Mouse (Mus musculus) small intestine, adult 2 months (tissue): Measurements from ENCODE around the gene Uqcr11.

Experiments
- CTCF ChIP-seq: fragments of 200-500 bp; IDR thresholded peaks from 2 replicates; pipeline ENCODE4 v1.5.1; 2012; ENCODE audit warnings: low read depth, mild to moderate bottlenecking, control low read depth, inconsistent platforms, low read length, moderate library complexity, mixed read lengths; ENCODE audit not compliant: insufficient replicate concordance, insufficient read length; ENCODE audit errors: extremely low read depth
- POLR2A ChIP-seq: fragments of 200-500 bp; IDR thresholded peaks from 2 replicates; pipeline ENCODE4 v1.6.1; 2012; ENCODE audit warnings: low read depth, mild to moderate bottlenecking, control low read depth, inconsistent platforms, low read length, moderate library complexity

GRCm38 (mm10) chr10:80363734-80364133, 42.9 kb downstream of the Uqcr11 start:
- no peak for TF ChIP-seq POLR2A
- no peak for TF ChIP-seq CTCF
